Mouse (Mus musculus) frontal cortex, postnatal 14 days (tissue): ENCODE results near the gene Tns1.

ENCODE experiments used
- DNase-seq, 2 experiments: peaks; one replicate each; pipeline ENCODE4 v3.0.0; 2022; ENCODE audit warnings: low spot score in 2 of 2

Gene Tns1

GRCm38 (mm10) chr1:73991226-73991625 is 133.0 kb downstream of the Tns1 start:
- DNase-seq, result peak in 1 of 2 experiments; percentile 34

GRCm38 (mm10) chr1:73990024-73990423 is 134.2 kb downstream of the Tns1 start:
- no peak for DNase-seq

DNA sequence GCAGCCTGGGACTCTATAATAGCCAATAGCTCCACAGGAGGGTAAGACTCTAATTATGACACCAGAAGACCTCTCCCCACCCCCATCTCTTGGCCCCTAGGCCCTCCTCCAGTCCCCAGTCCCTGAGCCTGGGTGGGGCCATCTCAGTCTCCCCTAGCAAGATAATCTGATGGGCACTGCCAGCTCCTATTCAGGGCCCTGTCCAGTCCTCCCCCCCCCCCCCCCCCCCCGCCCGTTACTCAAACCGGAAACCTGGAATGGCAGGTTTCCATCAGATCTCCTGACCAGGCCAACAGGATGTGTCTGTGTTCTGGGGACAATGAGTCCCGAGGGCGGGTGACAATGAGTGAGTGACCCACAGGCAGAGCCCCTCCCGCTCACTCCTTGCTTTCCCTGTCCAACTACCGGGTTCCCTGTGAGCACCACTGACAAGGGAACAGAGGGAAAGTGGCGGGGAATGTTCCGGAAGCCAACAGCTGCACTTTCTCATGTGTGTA is 136.5 kb downstream of the Tns1 start:
- no peak for DNase-seq

DNA sequence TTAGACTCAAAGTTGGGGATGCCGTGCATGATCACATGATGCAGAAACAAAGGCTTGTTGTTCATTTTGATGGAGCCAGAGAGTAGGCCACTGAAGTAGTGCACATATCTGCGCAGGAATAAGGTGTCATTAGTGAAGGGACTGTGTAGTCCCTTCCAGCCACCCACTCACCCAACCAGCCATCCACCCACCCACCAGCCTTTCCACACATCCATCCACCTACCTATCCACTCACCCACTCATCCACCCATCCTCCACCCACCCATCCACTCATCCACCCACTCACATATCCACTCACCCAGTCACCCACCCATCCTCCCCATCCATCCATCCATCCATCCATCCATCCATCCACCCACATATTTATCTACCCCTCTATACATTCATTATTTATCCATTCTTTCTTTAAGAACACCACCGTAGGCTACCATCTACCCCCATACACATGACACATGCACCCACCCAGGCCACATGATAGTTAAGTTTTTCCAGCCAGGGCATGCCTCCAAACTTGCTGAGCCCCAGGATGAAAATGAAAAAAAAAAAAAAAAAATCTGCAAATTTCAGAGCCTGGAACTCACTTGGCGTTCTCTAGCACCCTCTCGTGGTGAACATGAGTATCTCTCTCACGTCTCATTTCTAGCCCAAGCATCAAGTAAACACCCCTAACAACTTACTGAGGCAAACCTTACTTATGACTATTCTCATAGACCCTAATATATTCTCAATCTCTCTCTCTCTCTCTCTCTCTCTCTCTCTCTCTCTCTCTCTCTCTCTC is 137.8 kb downstream of the Tns1 start:
- no peak for DNase-seq

DNA sequence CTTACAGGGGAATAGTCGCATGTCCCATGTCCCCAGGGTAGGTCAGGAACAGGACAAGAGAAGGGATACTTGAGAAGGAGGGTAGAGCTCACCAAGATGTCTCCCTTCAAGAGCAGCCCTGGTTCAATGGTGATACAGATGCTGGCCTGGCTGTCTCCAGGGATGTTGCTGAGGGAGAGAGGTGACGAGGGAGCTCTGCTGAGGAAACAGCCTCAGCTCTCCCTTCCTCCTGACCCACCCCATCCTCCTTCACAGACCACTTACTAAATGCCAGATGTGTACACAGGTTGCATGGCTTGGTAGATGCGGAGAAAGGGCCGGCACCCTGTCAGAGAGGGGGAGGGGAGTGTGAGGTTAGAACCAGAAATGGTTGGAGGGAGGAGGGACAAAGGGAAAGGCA is 138.6 kb downstream of the Tns1 start:
- DNase-seq, result no peak

GRCm38 (mm10) chr1:73979214-73979613 is 145.0 kb downstream of the Tns1 start:
- peak; percentile 35 to 46 for DNase-seq

- no peak for DNase-seq
Observed at GRCm38 (mm10) chr1:73978576-73978975, 145.7 kb downstream of the Tns1 start.

- no peak for DNase-seq
Observed at GRCm38 (mm10) chr1:73973992-73974391, 150.3 kb downstream of the Tns1 start.

DNA sequence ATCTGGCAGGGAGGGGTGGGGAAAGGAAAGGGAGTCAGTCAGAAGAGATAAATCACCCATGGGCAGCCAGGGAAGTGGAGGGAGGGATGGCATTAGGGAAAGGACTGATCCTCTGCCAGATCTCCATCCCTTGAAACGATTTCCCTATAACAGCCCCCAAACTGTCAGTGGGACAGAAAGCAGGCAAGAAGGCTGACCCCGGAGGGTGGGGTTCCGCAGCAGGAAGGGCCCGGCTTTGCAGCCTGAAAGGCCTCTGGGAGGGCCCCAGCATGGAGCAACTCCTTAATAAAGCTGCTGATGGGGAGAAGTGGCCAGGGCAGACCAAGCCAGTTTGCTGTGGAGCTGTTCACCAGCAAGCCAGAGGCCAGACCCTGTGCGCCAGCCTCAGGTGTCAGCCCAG is 151.5 kb downstream of the Tns1 start:
- no peak for DNase-seq

- DNase-seq, result no peak
Observed at GRCm38 (mm10) chr1:73970161-73970730, 154.0 kb downstream of the Tns1 start.

- no peak for DNase-seq
Observed at GRCm38 (mm10) chr1:73968712-73969511, 155.3 kb downstream of the Tns1 start.

DNA sequence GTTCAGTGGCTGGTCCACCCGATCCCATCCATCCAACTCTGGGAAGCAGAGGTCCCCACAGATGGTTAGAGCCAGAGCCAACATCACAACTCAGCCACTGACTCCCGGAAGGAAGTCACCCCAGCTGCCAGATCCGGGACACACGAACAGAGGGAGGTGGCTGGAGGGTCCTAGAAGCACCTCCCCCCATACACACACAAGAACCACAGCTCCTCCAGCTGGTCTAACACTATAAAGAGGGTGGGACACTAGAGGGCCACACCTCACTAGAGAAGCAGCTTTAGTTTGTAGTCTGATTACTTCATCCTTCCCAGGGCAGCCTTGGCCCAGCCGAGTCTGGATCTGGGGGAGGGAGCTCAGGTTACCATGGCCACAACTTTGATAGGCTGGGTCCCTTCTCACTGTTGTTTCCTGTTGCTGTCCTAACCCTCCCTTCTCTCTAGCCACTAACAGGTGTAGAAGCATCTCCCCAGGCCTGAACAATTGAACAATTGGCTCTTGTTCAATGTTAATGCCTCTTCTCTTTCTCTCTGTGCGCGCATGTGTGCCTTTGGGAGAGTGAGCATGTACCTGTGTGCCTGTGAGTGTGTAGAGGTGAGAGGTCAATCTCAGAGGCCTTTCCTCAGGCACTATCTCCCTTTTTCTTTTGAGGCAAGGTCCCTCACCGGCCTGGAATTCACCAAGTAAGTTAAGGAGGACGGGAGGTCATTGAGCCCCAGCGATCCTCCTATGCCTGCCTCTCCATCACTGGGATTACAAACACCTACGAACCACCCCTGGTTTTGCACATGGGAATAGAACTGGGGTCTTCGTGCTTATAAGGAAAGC is 157.6 kb downstream of the Tns1 start:
- DNase-seq, result no peak

DNA sequence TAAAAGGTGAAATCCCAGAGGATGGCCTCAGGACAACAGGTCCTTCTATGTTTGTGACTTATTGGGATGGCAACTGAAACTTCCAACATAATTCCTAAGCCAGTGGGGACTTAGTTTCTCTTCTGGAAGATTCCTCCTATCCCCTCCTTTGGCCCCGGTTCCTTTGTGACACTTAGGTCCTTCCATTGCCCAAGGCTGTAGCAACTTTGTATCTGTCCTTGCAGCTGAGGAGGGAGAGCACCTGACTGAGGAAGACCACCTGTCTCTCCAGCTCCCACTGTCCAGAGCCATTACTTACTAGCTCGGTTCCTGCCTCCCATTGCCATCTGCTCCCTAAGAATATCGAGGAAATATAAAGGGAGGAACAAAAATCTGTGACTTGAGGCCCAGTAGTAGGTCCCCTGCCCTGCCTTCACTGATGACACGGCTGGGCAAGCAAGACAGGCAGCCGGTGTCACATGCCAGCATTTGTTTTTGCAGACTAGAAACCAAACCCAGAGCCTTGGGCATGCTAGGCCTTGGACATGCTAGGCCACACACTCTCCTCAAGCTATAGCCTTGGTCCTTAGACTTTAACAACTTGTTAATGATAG is 160.0 kb downstream of the Tns1 start:
- DNase-seq, result no peak

DNA sequence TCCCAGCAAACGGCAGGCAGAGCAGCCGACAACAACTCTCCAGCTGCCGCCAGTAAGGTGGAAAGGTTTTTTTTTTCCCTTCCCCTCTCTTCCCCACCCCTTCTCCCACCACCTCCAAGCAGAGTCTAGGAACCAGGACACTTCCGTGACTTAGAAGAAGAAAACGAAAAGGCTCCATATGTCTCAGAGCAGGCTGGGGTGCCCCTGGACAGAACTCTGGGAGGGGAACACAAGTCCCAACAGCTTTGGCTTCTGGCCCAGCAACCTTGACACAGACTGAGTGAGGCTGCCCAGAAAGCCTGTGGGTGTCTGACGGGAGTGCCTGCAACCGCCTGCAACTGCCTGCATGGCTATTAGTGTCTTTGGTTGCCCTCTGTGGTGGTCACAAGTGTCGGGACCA is 160.6 kb downstream of the Tns1 start:
- DNase-seq, result no peak

- no peak for DNase-seq
Observed at GRCm38 (mm10) chr1:73962668-73963371, 161.4 kb downstream of the Tns1 start.

- no peak for DNase-seq
Observed at GRCm38 (mm10) chr1:73962049-73962448, 162.2 kb downstream of the Tns1 start.

- no peak for DNase-seq
Observed at GRCm38 (mm10) chr1:73959758-73960157, 164.5 kb downstream of the Tns1 start.

GRCm38 (mm10) chr1:73959344-73959743 is 164.9 kb downstream of the Tns1 start:
- no peak for DNase-seq

- no peak for DNase-seq
Observed at GRCm38 (mm10) chr1:73958210-73958983, 165.9 kb downstream of the Tns1 start.

GRCm38 (mm10) chr1:73957428-73957827 is 166.8 kb downstream of the Tns1 start:
- no peak for DNase-seq
